Mouse (Mus musculus): ENCODE data around the gene Cdk2.

The Cdk2 gene

GRCm38 (mm10) chr10:128656731-128657130, 48.1 kb downstream of the Cdk2 start:
- no peak for DNase-seq (ENCODE audit: low spot score in 2 of 2)

DNA sequence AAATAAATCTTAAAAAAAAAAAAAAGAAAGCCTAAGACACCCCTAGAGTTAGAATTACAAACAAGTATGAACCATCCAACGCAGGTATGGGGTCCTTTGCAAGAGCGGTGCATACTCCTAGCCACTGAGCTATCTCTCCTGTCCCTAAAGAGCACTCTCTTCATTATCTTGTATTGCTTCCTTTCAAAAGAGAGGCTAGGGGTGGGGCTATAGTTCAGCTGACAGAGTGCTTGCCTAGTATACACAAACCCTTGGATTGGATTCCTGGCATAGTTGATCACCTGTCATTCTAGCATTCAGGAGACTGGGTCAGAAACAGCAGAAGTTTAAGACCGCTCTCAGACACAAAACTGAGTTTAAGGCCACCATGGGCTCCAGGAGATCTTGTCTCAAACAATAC, 49.6 kb downstream of the Cdk2 start:
- no peak for DNase-seq (ENCODE audit: low spot score in 2 of 2)

GRCm38 (mm10) chr10:128653866-128654265, 51.0 kb downstream of the Cdk2 start:
- DNase-seq (ENCODE audit: low spot score in 2 of 2): no peak

Data from urinary bladder, adult 18-20 months (tissue).